ENCODE assay signal across 13 mouse cellular contexts in the genomic region with DNA sequence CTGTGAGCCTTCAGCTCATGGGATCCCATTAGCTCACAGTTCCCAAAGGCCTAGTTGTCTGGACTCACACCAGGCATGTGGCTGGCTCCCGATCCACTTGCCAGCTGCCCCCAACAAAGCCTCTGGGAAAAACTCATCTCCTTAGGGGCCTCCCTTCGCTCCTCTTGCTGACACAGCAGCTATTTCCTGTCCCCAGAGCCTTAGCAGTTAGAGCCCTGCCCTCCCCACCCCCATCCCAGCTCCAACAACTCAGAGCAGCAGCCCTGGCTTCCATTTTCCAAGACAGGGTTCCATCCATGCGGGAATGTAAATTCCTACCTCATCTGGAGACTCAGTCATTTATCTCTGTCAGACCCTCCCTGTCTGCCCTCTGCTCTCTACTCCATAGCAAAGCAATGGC. TPM values are rescaled to one million over a fixed set of nuclear protein-coding genes. Genes with fewer than 3 reads are reported as not detected.
DNase-seq lines count a peak whose midpoint lies in the region; ATAC-seq and TF ChIP-seq lines count a peak whose summit lies in the region.
"Had no signal": no experiment of that assay in that cellular context is flagged by ENCODE, and none has a peak within 500 bp of the region (broad histone marks: within the 10 kb centered on the region; RNA-seq: fewer than 3 reads in every experiment).

No protein-coding gene starts in this region.

- H3K36me3 ChIP-seq in liver, postnatal 0 days (replicated peaks; ENCODE audit: insufficient read depth, low read length), result no peaks in the 10 kb centered on the region
- no peaks in the 10 kb centered on the region for H3K36me3 ChIP-seq in intestine, embryonic 15.5 days
- H3K36me3 ChIP-seq in stomach, embryonic 14.5 days (ENCODE audit: control insufficient read depth, insufficient read depth, low read length), result no peaks in the 10 kb centered on the region
- no peaks in the 10 kb centered on the region for H3K36me3 ChIP-seq in midbrain, embryonic 15.5 days (replicated peaks)

- no peak for ATAC-seq in liver, postnatal 0 days
- peak; percentile 59 for ATAC-seq in intestine, embryonic 15.5 days
- ATAC-seq in stomach, embryonic 14.5 days (ENCODE audit: insufficient number of reproducible peaks, insufficient read depth, low FRiP score, low read depth), result no peak; the same call in 1 of the 2 replicates
- ATAC-seq in midbrain, embryonic 15.5 days (replicated peaks), result no peak
- ATAC-seq: forebrain, postnatal 0 days had no signal

- H3K27ac ChIP-seq in liver, postnatal 0 days (ENCODE audit: low read depth), result no peak overlapping the region
- peak overlapping the region; percentile 34; the same call in 1 of the 2 replicates for H3K27ac ChIP-seq in intestine, embryonic 15.5 days
- H3K27ac ChIP-seq in stomach, embryonic 14.5 days (ENCODE audit: low read length), result peak overlapping the region; percentile 29; the same call in 1 of the 2 replicates
- H3K27ac ChIP-seq in midbrain, embryonic 15.5 days, result no peak overlapping the region

- no peak for TF ChIP-seq CTCF in liver, postnatal 0 days (IDR thresholded peaks at IDR 0.05; ENCODE audit: low read depth)

- TF ChIP-seq EP300 in liver, postnatal 0 days (IDR thresholded peaks at IDR 0.05; ENCODE audit: low read depth), result no peak

- DNase-seq in adrenal gland, postnatal 10 days, result peak; percentile 67
- DNase-seq in adrenal gland, postnatal 4 days (ENCODE audit: low spot score in 2 of 2), result no peak
- peak; percentile 39 for DNase-seq in liver
- DNase-seq in liver, postnatal 0 days, result no peak
- no peak for DNase-seq in cerebellum, postnatal 4 days (ENCODE audit: low spot score in 2 of 2)
- DNase-seq: cerebellum, postnatal 10 days; forebrain, postnatal 0 days; gastrocnemius, postnatal 36 days; heart, postnatal 14 days; right cerebral cortex, postnatal 25 days had no signal

- H3K9me3 ChIP-seq in liver, postnatal 0 days (ENCODE audit: low read length), result no peaks in the 10 kb centered on the region
- H3K9me3 ChIP-seq in intestine, embryonic 15.5 days, result no peaks in the 10 kb centered on the region
- H3K9me3 ChIP-seq in stomach, embryonic 14.5 days (ENCODE audit: control insufficient read depth, low read depth, low read length), result no peaks in the 10 kb centered on the region
- no peaks in the 10 kb centered on the region for H3K9me3 ChIP-seq in midbrain, embryonic 15.5 days

- H3K27me3 ChIP-seq in liver, postnatal 0 days (ENCODE audit: insufficient read depth, low read length), result no peaks in the 10 kb centered on the region
- H3K27me3 ChIP-seq in intestine, embryonic 15.5 days (replicated peaks), result no peaks in the 10 kb centered on the region
- H3K27me3 ChIP-seq in stomach, embryonic 14.5 days (ENCODE audit: control insufficient read depth, insufficient read depth, low read length), result no peaks in the 10 kb centered on the region
- H3K27me3 ChIP-seq in midbrain, embryonic 15.5 days (replicated peaks), result no peaks in the 10 kb centered on the region

- WGBS in liver, postnatal 0 days (ENCODE audit: insufficient replicate concordance), result 51% methylated on average over 3 of the region's 3 CpGs
- 20% methylated on average over 3 of the region's 3 CpGs for WGBS in intestine, embryonic 15.5 days
- WGBS in stomach, embryonic 14.5 days, result 19% methylated on average over 3 of the region's 3 CpGs
- 56% methylated on average over 3 of the region's 3 CpGs for WGBS in midbrain, embryonic 15.5 days

- no peaks in the 10 kb centered on the region for H3K4me1 ChIP-seq in liver, postnatal 0 days (ENCODE audit: insufficient read depth)
- H3K4me1 ChIP-seq in intestine, embryonic 15.5 days (replicated peaks), result peaks cover 11% of the 10 kb centered on the region
- peaks cover 9% of the 10 kb centered on the region for H3K4me1 ChIP-seq in stomach, embryonic 14.5 days (ENCODE audit: control insufficient read depth, insufficient read depth, low read length)
- H3K4me1 ChIP-seq in midbrain, embryonic 15.5 days, result no peaks in the 10 kb centered on the region

- H3K9ac ChIP-seq in liver, postnatal 0 days (replicated peaks), result no peak overlapping the region
- no peak overlapping the region for H3K9ac ChIP-seq in intestine, embryonic 15.5 days
- no peak overlapping the region for H3K9ac ChIP-seq in stomach, embryonic 14.5 days (replicated peaks; ENCODE audit: low read depth, low read length)
- no peak overlapping the region for H3K9ac ChIP-seq in midbrain, embryonic 15.5 days
- H3K9ac ChIP-seq: forebrain, postnatal 0 days had no signal

- no peak overlapping the region for H3K4me2 ChIP-seq in liver, postnatal 0 days (ENCODE audit: low read depth, low read length)
- H3K4me2 ChIP-seq in intestine, embryonic 15.5 days (replicated peaks), result no peak overlapping the region
- H3K4me2 ChIP-seq in stomach, embryonic 14.5 days (replicated peaks; ENCODE audit: low read depth, low read length), result no peak overlapping the region
- H3K4me2 ChIP-seq in midbrain, embryonic 15.5 days, result no peak overlapping the region

- H3K4me3 ChIP-seq in liver, postnatal 0 days (ENCODE audit: low read depth, low read length), result no peak overlapping the region
- H3K4me3 ChIP-seq in intestine, embryonic 15.5 days (replicated peaks), result no peak overlapping the region
- no peak overlapping the region for H3K4me3 ChIP-seq in stomach, embryonic 14.5 days (ENCODE audit: low read depth, low read length)
- H3K4me3 ChIP-seq in midbrain, embryonic 15.5 days, result no peak overlapping the region

RNA-seq across cellular contexts. Expression of a gene that starts 26.6 kb away (rescaled TPM):
- total RNA-seq in adrenal gland, postnatal 10 days (2021), result 1 to 10 TPM; 3.2 to 4.6 TPM
- 1 to 10 TPM; 5.2 to 5.4 TPM for total RNA-seq in adrenal gland, postnatal 4 days (2021)
- 1.4 TPM in 2 replicates for polyA plus RNA-seq in liver, postnatal 0 days (2015; fragmentation: Nextera tagmentation; extraction: Ambion mirVana)
- 3.7 and 4.2 TPM in 2 replicates for polyA plus RNA-seq in intestine, embryonic 15.5 days (2015; fragmentation: Nextera tagmentation; extraction: Ambion mirVana)
- polyA plus RNA-seq in stomach, embryonic 14.5 days (2014; fragmentation: Nextera tagmentation; extraction: Ambion mirVana), result 4.2 and 4.3 TPM in 2 replicates
- 0.66 and 0.70 TPM in 2 replicates for polyA plus RNA-seq in midbrain, embryonic 15.5 days (2015; fragmentation: Nextera tagmentation; extraction: Ambion mirVana)

RNA-seq across cellular contexts. Expression of a gene that starts 43.7 kb away (rescaled TPM):
- total RNA-seq in adrenal gland, postnatal 10 days (2021), result 1 to 10 TPM; 2.1 to 2.3 TPM
- 1 to 10 TPM; 2.7 to 9.6 TPM for total RNA-seq in adrenal gland, postnatal 4 days (2021)
- polyA plus RNA-seq in liver, postnatal 0 days (2015; fragmentation: Nextera tagmentation; extraction: Ambion mirVana), result 2.3 and 2.7 TPM in 2 replicates
- 16.9 and 17.4 TPM in 2 replicates for polyA plus RNA-seq in intestine, embryonic 15.5 days (2015; fragmentation: Nextera tagmentation; extraction: Ambion mirVana)
- polyA plus RNA-seq in stomach, embryonic 14.5 days (2014; fragmentation: Nextera tagmentation; extraction: Ambion mirVana), result 12.3 and 13.2 TPM in 2 replicates
- 7.5 TPM in 2 replicates for polyA plus RNA-seq in midbrain, embryonic 15.5 days (2015; fragmentation: Nextera tagmentation; extraction: Ambion mirVana)

Comparison
In these comparisons a context has a peak if more than half of its experiments do, and no peak if none do; other contexts are left out.
1. DNase-seq: peak in adrenal gland, postnatal 10 days (single experiment) and liver (single experiment); none in adrenal gland, postnatal 4 days (0 of 2), liver, postnatal 0 days (single experiment) and cerebellum, postnatal 4 days (0 of 2).
2. H3K27ac ChIP-seq: peak in intestine, embryonic 15.5 days (single experiment) and stomach, embryonic 14.5 days (single experiment); none in liver, postnatal 0 days (single experiment) and midbrain, embryonic 15.5 days (single experiment).